Mouse (Mus musculus) kidney, adult 8-10 months (tissue): ENCODE data around the gene Clp1.
"Not testable (repeated sequence)": the region's sequence is repeated elsewhere in the genome, so short reads cannot be mapped to it uniquely, and the experiment has no call there.

Experiments used
- DNase-seq, 2 experiments: peaks; one replicate each; pipeline ENCODE4 v3.0.0; 2022

The Clp1 gene

GRCm38 (mm10) chr2:84738271-84738911, 11.2 kb upstream of the Clp1 start:
- DNase-seq = peak; percentile 64 to 74

- no peak for DNase-seq
Observed at GRCm38 (mm10) chr2:84737451-84737925, 10.3 kb upstream of the Clp1 start.

- DNase-seq = no peak
Observed at GRCm38 (mm10) chr2:84736312-84737161, 9.4 kb upstream of the Clp1 start.

GRCm38 (mm10) chr2:84735346-84735920, 8.3 kb upstream of the Clp1 start:
- DNase-seq = no peak

GRCm38 (mm10) chr2:84734919-84735318, 7.8 kb upstream of the Clp1 start:
- DNase-seq = no peak

- DNase-seq = no peak
Observed at GRCm38 (mm10) chr2:84734351-84734864, 7.3 kb upstream of the Clp1 start.

GRCm38 (mm10) chr2:84733579-84734300, 6.6 kb upstream of the Clp1 start, which contains the start of gene Ypel4:
Ypel4 (plus strand) TSS chr2:84734058.
- DNase-seq = no peak

GRCm38 (mm10) chr2:84732394-84732793, 5.2 kb upstream of the Clp1 start:
- no peak for DNase-seq

GRCm38 (mm10) chr2:84731206-84731605, 4.1 kb upstream of the Clp1 start:
- DNase-seq = peak in 1 of 2 experiments; percentile 43

GRCm38 (mm10) chr2:84728191-84728590, 1.0 kb upstream of the Clp1 start:
- not testable (repeated sequence) for DNase-seq

- no peak for DNase-seq
Observed at GRCm38 (mm10) chr2:84726716-84727115, 434 bp downstream of the Clp1 start.

- no peak for DNase-seq
Observed at GRCm38 (mm10) chr2:84725770-84726169, 1.4 kb downstream of the Clp1 start.

- DNase-seq = no peak
Observed at GRCm38 (mm10) chr2:84723856-84724255, 3.3 kb downstream of the Clp1 start.

- no peak for DNase-seq
Observed at GRCm38 (mm10) chr2:84721182-84721581, 6.0 kb downstream of the Clp1 start.

- DNase-seq = no peak
Observed at GRCm38 (mm10) chr2:84720718-84721117, 6.4 kb downstream of the Clp1 start.

GRCm38 (mm10) chr2:84717357-84717756, 9.8 kb downstream of the Clp1 start:
- DNase-seq = no peak

GRCm38 (mm10) chr2:84716423-84717355, 10.5 kb downstream of the Clp1 start:
- no peak for DNase-seq

- DNase-seq = peak; percentile 67 to 96
Observed at GRCm38 (mm10) chr2:84715562-84716361, 11.4 kb downstream of the Clp1 start.

GRCm38 (mm10) chr2:84714811-84715561, 12.2 kb downstream of the Clp1 start, which contains the start of gene Zdhhc5:
Zdhhc5 (minus strand) TSS chr2:84715180.
- peak; percentile 98 for DNase-seq

- no peak for DNase-seq
Observed at GRCm38 (mm10) chr2:84714422-84714810, 12.7 kb downstream of the Clp1 start.
